Mouse (Mus musculus) embryonic fibroblast, embryonic 13.5 days (primary cell): ENCODE data around the gene Dlgap4.

Source experiments
- CTCF ChIP-seq: IDR thresholded peaks from 2 replicates; pipeline ENCODE4 v1.5.1; 2011; ENCODE audit warnings: mild to moderate bottlenecking, control low read depth, low read length, moderate library complexity, borderline replicate concordance; ENCODE audit not compliant: insufficient read depth
- POLR2A ChIP-seq: IDR thresholded peaks from 2 replicates; pipeline ENCODE4 v1.6.1; 2011; ENCODE audit warnings: low read depth, mild to moderate bottlenecking, control low read depth, low read length, moderate library complexity

- no peak for TF ChIP-seq CTCF
- no peak for TF ChIP-seq POLR2A
These were observed 35.9 kb downstream of the Dlgap4 start for GRCm38 (mm10) chr2:156649450-156649849.
